Mouse (Mus musculus) liver, postnatal 0 days (tissue): Measurements from ENCODE around the gene Pink1. TPM values are rescaled to one million over a fixed set of nuclear protein-coding genes. Genes with fewer than 3 reads are reported as not detected.

Source experiments
- ATAC-seq: fragments of 200-750 bp; cut with Nextera tagmentation; 2 replicates; pipeline ENCODE4 v1.8.0; 2017; ENCODE audit warnings: mild to moderate bottlenecking, moderate library complexity
- DNase-seq: peaks from one replicate; pipeline ENCODE4 v3.0.0-alpha.2; 2016
- H3K27ac ChIP-seq: fragments of 300-500 bp; sonication (generic); 2 replicates; pipeline ENCODE4 v1.5.1; 2014; ENCODE audit warnings: antibody characterized with exemption, moderate library complexity, mild to moderate bottlenecking, low read depth
- H3K27me3 ChIP-seq: fragments of 300-500 bp; sonication (generic); 2 replicates; pipeline ENCODE4 v1.6.1; 2014; ENCODE audit warnings: low read length, control low read depth, mixed read lengths; ENCODE audit not compliant: insufficient read depth
- H3K36me3 ChIP-seq: fragments of 300-500 bp; sonication (generic); replicated peaks from 2 replicates; pipeline ENCODE4 v1.6.1; 2014; ENCODE audit warnings: mild to moderate bottlenecking, control low read depth, low read length, moderate library complexity, mixed read lengths; ENCODE audit not compliant: insufficient read depth
- H3K4me1 ChIP-seq: fragments of 300-500 bp; sonication (generic); 2 replicates; pipeline ENCODE4 v1.6.1; 2014; ENCODE audit warnings: antibody characterized with exemption, mild to moderate bottlenecking, control low read depth; ENCODE audit not compliant: insufficient read depth
- H3K4me2 ChIP-seq: fragments of 300-500 bp; sonication (generic); 2 replicates; pipeline ENCODE4 v1.6.1; 2014; ENCODE audit warnings: low read depth, mild to moderate bottlenecking, low read length, moderate library complexity, mixed read lengths
- H3K4me3 ChIP-seq: fragments of 300-500 bp; sonication (generic); 2 replicates; pipeline ENCODE4 v1.5.1; 2014; ENCODE audit warnings: low read depth, low read length
- H3K9ac ChIP-seq: fragments of 300-500 bp; sonication (generic); replicated peaks from 2 replicates; pipeline ENCODE4 v1.6.1; 2014; ENCODE audit warnings: mild to moderate bottlenecking, moderate library complexity
- H3K9me3 ChIP-seq: fragments of 300-500 bp; sonication (generic); 2 replicates; pipeline ENCODE4 v1.6.1; 2016; ENCODE audit warnings: mild to moderate bottlenecking, control low read depth, low read length, mixed read lengths
- CTCF ChIP-seq: sonication (generic); IDR thresholded peaks from 2 replicates; pipeline ENCODE4 v1.5.1; 2016; ENCODE audit warnings: antibody characterized with exemption, low read depth
- EP300 ChIP-seq: IDR thresholded peaks from 2 replicates; pipeline ENCODE4 v1.6.1; 2016; ENCODE audit warnings: antibody characterized with exemption, low read depth, mild to moderate bottlenecking
- WGBS: fragments of 180-500 bp; shearing (Covaris S2); extraction: QIAGEN DNeasy Blood & Tissue Kit; methylation state at CpG from one replicate; pipeline ENCODE4 v1.1.7; 2014; ENCODE audit not compliant: insufficient replicate concordance; 5-methylcytosine and 5-hydroxymethylcytosine counted together
- polyA plus RNA-seq: library from polyadenylated mRNA; unstranded; fragments of >200 nt; fragmentation: Nextera tagmentation; extraction: Ambion mirVana; gene quantifications from 2 replicates; pipeline ENCODE4 v1.2.1, GENCODE M21; 2015

Pink1 gene
- polyA plus RNA-seq, 1 experiment from 2014 or later: 52.5 TPM

DNA sequence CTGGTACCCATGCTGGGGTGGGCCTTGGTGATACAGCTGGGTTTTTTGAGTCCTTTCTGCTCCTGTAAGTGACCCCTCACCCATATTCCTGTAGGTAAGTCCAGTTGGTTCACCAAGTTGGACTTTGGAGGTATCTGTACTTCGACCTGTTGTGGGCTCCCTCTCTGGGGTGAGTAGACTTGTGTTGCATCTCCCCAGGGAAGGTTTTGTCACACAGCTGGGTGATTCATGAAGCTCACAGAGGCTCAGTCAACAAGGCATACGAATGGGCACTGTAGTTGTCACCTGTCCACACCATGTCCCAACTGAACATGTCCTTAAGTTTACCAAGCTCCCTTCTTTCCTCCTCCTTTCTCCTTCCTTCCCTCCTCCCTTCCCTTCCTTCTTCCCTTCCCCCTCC is 40.5 kb upstream of the Pink1 start:
- Histone ChIP-seq H3K27me3 (no peaks in the 10 kb centered on the region), H3K36me3 (no peaks in the 10 kb centered on the region), H3K9ac (no peak overlapping the region), H3K9me3 (no peaks in the 10 kb centered on the region), H3K4me3 (no peak overlapping the region), H3K4me1 (peaks cover 5% of the 10 kb centered on the region; the same call in 1 of the 2 replicates), H3K27ac (peak overlapping the region; percentile 72), H3K4me2 (peak overlapping the region; percentile 66)
- peak; percentile 74 for TF ChIP-seq EP300
- no peak for TF ChIP-seq CTCF
- 50% methylated on average over 2 of the region's 2 CpGs for WGBS
- ATAC-seq (peak; percentile 83), DNase-seq (peak; percentile 34)

DNA sequence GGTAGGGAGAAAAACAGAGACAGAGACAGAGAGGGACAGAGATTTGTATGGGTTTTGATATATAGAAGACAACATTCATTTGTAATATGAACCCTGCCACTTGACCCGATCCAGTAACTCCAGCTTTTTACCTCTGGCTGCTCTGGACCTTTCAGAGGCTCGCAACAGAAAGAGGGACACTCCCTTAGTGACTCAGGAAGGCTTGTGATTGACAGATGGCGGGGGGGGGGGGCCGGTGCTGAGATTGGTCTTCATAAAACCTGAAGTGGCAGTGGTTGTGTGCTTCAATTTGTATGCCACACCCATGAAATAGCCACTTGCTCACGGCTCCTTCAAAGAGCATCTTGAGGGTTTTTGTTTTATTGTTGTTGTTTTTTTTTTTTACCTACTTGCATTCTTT is 37.4 kb upstream of the Pink1 start:
- peaks cover 5% of the 10 kb centered on the region; the same call in 1 of the 2 replicates for H3K4me1 ChIP-seq
- no peaks in the 10 kb centered on the region for H3K36me3 ChIP-seq
- 65% methylated on average over 5 of the region's 5 CpGs for WGBS
- ATAC-seq (no peak), DNase-seq (no peak)
- no peak overlapping the region for H3K9ac ChIP-seq
- H3K9me3 ChIP-seq: no peaks in the 10 kb centered on the region
- H3K27me3 ChIP-seq: no peaks in the 10 kb centered on the region
- no peak for TF ChIP-seq CTCF
- no peak for TF ChIP-seq EP300
- no peak overlapping the region for H3K4me2 ChIP-seq
- no peak overlapping the region for H3K4me3 ChIP-seq
- H3K27ac ChIP-seq: no peak overlapping the region

DNA sequence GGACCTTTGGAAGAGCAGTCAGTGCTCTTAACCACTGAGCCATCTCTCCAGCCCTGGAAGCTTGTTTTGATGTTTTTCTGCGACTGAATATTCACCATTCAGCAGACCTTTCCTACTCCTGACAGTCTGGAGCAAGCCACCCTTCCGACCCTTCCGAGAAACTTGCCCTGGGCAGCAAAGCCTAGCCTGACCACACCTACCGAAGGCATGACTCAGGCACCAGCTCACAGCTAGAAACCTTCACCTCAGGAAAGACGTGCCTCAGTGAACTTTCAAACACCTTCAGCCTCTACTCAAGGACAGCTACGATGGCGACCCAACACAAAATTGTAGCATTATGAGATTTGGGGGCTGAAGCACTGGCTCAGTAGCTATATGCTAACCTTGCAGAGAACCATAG is 36.8 kb upstream of the Pink1 start:
- Histone ChIP-seq H3K9me3 (no peaks in the 10 kb centered on the region), H3K27me3 (no peaks in the 10 kb centered on the region), H3K36me3 (no peaks in the 10 kb centered on the region), H3K27ac (no peak overlapping the region), H3K4me1 (peaks cover under 1% of the 10 kb centered on the region; the same call in 1 of the 2 replicates), H3K9ac (no peak overlapping the region), H3K4me3 (no peak overlapping the region), H3K4me2 (no peak overlapping the region)
- DNase-seq (no peak), ATAC-seq (no peak)
- TF ChIP-seq CTCF (no peak), EP300 (no peak)
- WGBS: 75% methylated on average over 7 of the region's 7 CpGs

DNA sequence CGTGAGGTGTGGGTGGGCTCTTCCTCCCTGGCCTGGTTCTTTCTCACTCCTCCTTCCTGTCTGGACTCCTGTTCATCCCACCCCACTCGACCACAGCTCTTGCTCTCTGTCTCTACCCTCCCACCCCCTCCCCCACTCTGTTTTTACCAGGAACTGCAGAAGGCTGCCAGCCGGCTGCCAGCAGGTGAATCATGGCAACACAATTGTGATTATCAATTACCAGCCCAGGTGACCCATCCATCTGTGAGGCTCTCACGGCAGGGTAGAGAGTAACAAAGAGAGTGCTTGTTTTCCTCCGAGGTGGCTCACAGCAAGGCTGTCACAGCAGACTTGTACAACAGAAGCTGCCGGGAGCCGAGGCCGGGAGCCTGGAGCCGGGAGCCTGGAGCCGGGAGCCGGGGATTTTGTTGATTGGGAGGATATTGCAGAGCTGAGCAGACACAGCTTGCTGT is 35.3 kb upstream of the Pink1 start:
- Histone ChIP-seq H3K4me2 (no peak overlapping the region), H3K4me3 (no peak overlapping the region), H3K9ac (no peak overlapping the region), H3K4me1 (no peaks in the 10 kb centered on the region), H3K27me3 (no peaks in the 10 kb centered on the region), H3K27ac (no peak overlapping the region), H3K9me3 (no peaks in the 10 kb centered on the region), H3K36me3 (no peaks in the 10 kb centered on the region)
- TF ChIP-seq CTCF: no peak
- no peak for TF ChIP-seq EP300
- DNase-seq (no peak), ATAC-seq (no peak)
- 43% methylated on average over 11 of the region's 11 CpGs for WGBS

DNA sequence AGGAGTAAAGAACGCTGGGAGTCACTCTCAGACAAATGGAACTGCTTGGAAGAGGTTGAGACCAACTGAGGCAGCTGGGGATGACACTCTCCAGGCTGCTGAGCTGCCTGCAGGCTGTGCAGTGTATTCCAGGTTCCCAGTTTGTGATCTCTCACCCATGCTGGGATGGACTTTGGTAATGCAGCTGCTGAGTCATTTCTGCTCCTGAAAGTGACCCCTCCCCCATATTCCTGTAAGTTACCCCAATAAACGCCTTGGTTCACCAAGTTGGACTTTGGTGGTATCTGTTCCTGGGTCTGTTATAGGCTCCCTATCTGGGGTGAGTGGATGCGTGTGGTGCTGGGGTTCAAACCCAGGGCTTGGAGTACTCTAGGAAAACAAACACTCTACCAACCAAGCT is 32.1 kb upstream of the Pink1 start:
- DNase-seq: no peak
- no peak for ATAC-seq
- WGBS: 58% methylated on average over 3 of the region's 3 CpGs

DNA sequence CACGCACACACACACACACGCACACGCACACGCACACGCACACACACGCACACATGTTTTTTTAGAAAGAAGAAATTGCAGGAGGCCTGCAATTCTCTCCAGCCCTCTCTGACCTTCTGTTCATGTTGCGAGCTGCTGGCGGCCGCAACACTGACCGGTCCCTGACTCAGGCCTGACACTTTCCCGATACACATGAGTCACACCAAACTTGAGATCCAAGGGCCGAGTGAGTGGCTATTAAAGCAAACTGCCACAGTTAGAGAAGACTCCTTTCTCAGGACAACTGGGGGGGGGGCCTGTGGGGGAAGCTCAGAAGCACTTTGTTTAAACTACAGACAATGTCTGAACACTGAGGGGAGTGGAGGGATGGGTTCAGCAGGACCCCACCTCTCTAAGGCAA is 30.4 kb upstream of the Pink1 start:
- no peaks in the 10 kb centered on the region for H3K27me3 ChIP-seq
- no peak overlapping the region for H3K9ac ChIP-seq
- no peak for ATAC-seq
- TF ChIP-seq CTCF (no peak), EP300 (no peak)
- no peak overlapping the region for H3K27ac ChIP-seq
- no peaks in the 10 kb centered on the region for H3K9me3 ChIP-seq
- H3K4me1 ChIP-seq: no peaks in the 10 kb centered on the region
- no peaks in the 10 kb centered on the region for H3K36me3 ChIP-seq
- H3K4me2 ChIP-seq: no peak overlapping the region
- 88% methylated on average over 12 of the region's 12 CpGs for WGBS
- no peak overlapping the region for H3K4me3 ChIP-seq
- DNase-seq: no peak

More for the DNA sequence above, 32.1 kb upstream of the Pink1 start:
- Histone ChIP-seq H3K27me3 (no peaks in the 10 kb centered on the region), H3K9ac (no peak overlapping the region), H3K4me3 (no peak overlapping the region), H3K4me1 (no peaks in the 10 kb centered on the region), H3K4me2 (no peak overlapping the region), H3K9me3 (no peaks in the 10 kb centered on the region), H3K27ac (no peak overlapping the region), H3K36me3 (no peaks in the 10 kb centered on the region)
- TF ChIP-seq CTCF: no peak
- no peak for TF ChIP-seq EP300

DNA sequence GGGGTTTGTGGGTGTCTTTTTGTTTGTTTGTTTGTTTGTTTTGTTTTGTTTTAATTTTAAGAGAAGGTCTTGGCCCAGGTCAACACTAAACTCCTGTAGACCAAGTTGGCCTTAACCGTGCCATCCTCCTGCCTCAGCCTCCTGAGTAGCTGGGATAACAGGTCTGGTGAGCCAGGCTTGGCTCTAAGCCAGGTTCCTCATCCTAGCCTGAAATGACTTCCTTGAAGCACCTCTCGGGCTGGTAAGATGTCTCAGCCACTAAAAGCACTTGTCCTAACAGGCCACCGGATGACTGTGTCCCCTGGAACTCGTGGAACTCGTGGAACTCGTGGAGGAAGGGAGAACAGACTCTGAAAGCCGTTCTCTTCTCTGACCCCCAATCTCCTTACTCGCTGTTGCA is 30.0 kb upstream of the Pink1 start:
- Histone ChIP-seq H3K9ac (no peak overlapping the region), H3K36me3 (no peaks in the 10 kb centered on the region), H3K27me3 (no peaks in the 10 kb centered on the region), H3K4me2 (no peak overlapping the region), H3K4me3 (no peak overlapping the region), H3K27ac (no peak overlapping the region), H3K9me3 (no peaks in the 10 kb centered on the region), H3K4me1 (no peaks in the 10 kb centered on the region)
- DNase-seq (no peak), ATAC-seq (no peak)
- no peak for TF ChIP-seq EP300
- no peak for TF ChIP-seq CTCF
- 67% methylated on average over 8 of the region's 8 CpGs for WGBS
